Mouse (Mus musculus): Measurements from ENCODE around the gene Adamts4. TPM values are rescaled to one million over a fixed set of nuclear protein-coding genes. Genes with fewer than 3 reads are reported as not detected.
A peak's percentile ranks its signal among the peaks of the same experiment; 100 is the strongest.

Adamts4 gene
- polyA plus RNA-seq, 1 experiment from 2014 or later, result 8.5 TPM

DNA sequence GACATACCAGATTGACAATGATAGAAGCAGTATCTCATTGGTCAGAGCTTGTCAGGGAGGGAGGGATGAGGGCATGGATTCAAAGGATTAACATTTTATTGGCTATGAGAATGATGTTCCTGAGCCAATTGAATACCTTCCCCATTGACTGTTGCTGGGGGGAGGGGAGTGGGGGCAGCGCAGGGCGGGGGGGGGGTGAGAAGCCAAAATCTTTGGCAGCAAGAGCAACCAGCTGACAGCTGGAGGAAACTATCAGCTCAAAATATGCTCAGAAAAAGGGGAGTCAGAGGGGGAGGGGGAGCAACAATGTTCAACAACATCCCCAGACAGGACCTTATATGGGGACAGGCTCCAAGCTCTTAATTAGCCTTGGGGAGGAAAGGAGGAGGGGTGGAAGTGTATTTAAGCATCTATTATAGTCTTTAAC lies 13.0 kb downstream of the Adamts4 start:
- peaks cover 11% of the 10 kb centered on the region for H3K4me1 ChIP-seq
- whole genome bisulfite sequencing, result 6% methylated on average over 2 of the region's 2 CpGs
- H3K27ac ChIP-seq, result peak overlapping the region; percentile 64
- peak overlapping the region; percentile 51 for H3K4me2 ChIP-seq (replicated peaks)
- H3K36me3 ChIP-seq, result no peaks in the 10 kb centered on the region
- peak overlapping the region; percentile 22 for H3K4me3 ChIP-seq
- ATAC-seq (ENCODE audit: low FRiP score), result peak; percentile 90
- no peak overlapping the region for H3K9ac ChIP-seq
- no peaks in the 10 kb centered on the region for H3K9me3 ChIP-seq (replicated peaks)
- no peaks in the 10 kb centered on the region for H3K27me3 ChIP-seq

DNA sequence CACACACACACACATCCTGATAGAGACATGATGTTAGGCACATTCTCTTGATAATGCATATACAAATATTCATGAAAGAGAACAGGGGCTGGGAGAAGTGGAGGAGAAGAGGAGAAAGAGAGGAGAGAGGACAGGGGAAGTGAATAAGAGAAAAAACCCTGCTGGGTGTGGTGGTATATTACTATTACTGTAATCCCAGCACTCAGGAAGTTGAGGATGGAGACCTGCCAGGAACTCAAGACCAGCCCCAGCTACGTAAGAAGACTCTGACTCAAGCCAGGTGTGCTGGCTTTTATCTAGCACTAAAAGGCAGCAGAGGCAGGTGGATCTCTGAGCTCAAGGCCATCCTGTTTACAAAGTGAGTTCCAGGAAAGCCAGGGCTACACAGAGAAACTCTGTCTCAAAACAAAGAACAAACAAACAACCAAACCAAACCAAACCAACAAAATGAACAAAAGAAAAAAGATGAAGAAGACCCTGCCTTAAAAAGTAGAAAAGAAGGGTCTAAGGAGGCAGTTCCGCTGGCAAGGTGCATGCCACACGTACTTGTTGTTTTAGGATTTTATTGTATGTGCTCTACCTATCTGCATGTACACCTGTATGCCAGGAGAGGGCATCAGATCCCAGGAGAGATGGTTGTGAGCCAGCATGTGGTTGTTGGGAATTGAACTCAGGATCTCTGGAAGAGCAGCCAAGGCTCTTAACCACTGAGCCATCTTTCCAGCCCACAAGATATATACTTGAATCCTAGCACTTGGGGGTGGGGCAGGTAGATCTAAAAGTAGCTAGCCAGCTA lies 13.6 kb downstream of the Adamts4 start:
- Histone ChIP-seq H3K9me3 (replicated peaks) (no peaks in the 10 kb centered on the region), H3K4me1 (peaks cover 11% of the 10 kb centered on the region), H3K4me3 (no peak overlapping the region), H3K4me2 (replicated peaks) (peak overlapping the region; percentile 51; the same call in 1 of the 2 replicates), H3K9ac (no peak overlapping the region), H3K36me3 (no peaks in the 10 kb centered on the region), H3K27ac (peak overlapping the region; percentile 64), H3K27me3 (no peaks in the 10 kb centered on the region)
- ATAC-seq (ENCODE audit: low FRiP score), result 0 out of 2 replicates have a peak, but pooled peaks have one; percentile 3
- 82% methylated on average over 3 of the region's 3 CpGs for WGBS

DNA sequence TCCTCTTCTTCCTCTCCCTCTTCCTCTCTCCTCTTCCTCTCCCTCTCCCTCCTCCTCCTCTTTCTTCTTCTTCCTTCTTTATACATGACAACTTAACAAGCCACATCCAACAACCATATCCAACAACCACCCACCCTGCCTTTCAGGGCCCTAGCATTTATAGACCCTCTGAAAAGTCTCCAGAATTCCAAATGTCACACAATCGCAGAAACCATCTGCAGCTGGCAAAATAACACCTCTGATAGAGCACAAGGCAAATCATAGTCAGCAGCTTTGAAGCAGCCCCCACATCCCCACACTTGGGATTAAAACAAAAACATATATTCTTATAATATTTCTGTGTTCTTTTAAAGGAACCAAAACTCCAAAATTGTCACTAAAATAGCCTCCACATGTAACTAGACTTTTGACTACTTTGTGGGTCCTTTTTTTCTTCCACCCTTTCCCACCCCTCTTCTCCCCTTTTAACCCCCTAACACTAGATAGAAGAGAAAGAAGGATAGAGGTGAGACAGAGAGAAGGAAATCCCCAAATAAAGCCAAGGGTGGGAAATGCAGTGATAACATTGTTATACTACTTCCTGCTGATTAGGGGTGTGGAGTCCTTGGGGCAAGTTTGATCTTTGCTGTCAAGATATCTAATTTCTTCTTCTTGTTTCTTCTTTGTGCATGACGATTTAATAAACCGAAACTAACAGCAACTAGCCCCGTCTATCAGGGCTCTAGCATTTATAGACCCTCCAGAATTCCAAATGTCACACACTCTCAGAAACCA lies 15.9 kb downstream of the Adamts4 start:
- Histone ChIP-seq H3K9me3 (replicated peaks) (no peaks in the 10 kb centered on the region), H3K36me3 (no peaks in the 10 kb centered on the region), H3K27me3 (no peaks in the 10 kb centered on the region), H3K4me3 (no peak overlapping the region), H3K4me2 (replicated peaks) (no peak overlapping the region), H3K4me1 (peaks cover 19% of the 10 kb centered on the region), H3K27ac (no peak overlapping the region), H3K9ac (no peak overlapping the region)
- no peak for ATAC-seq (ENCODE audit: low FRiP score)
- WGBS, result 79% methylated on average over 4 of the region's 4 CpGs

DNA sequence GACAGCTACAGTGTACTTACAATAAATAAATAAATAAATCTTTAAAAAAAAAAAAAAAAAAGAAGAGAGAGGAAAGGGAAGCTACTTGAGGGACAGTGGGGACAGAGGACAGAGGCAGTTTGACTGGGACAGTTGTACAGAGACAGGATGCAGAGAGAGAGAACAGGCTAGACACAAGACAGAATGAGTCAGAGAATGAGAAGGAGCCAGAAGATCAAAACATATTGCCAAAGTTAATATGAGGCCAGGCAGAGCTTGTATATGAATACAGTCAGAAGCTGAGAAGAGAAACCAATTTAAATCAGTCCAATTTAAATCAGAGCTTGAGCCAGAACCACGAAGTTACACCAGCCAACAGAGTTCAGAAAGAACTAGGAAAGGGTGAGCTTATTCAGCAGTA lies 18.1 kb downstream of the Adamts4 start:
- Histone ChIP-seq H3K9me3 (replicated peaks) (no peaks in the 10 kb centered on the region), H3K4me1 (peaks cover 16% of the 10 kb centered on the region), H3K27ac (no peak overlapping the region), H3K36me3 (peaks cover 14% of the 10 kb centered on the region), H3K27me3 (no peaks in the 10 kb centered on the region), H3K4me2 (replicated peaks) (no peak overlapping the region), H3K9ac (no peak overlapping the region), H3K4me3 (no peak overlapping the region)
- 64% methylated on average over 1 of the region's 1 CpGs for WGBS
- no peak for ATAC-seq (ENCODE audit: low FRiP score)

GRCm38 (mm10) chr1:171269848-171270572 lies 19.8 kb downstream of the Adamts4 start, which contains the start of gene B4galt3:
Gene B4galt3, plus strand, starts transcription at chr1:171270328.
- H3K4me2 ChIP-seq (replicated peaks), result peak within 1 kb of the TSS; percentile 96
- peaks cover 31% of the 10 kb centered on the region for H3K36me3 ChIP-seq
- ATAC-seq (ENCODE audit: low FRiP score), result peak; percentile 95
- H3K27me3 ChIP-seq, result no peaks in the 10 kb centered on the region
- no peaks in the 10 kb centered on the region for H3K9me3 ChIP-seq (replicated peaks)
- peak within 1 kb of the TSS; percentile 87 for H3K9ac ChIP-seq
- H3K4me3 ChIP-seq, result peak within 1 kb of the TSS; percentile 74
- 3% methylated on average over 36 of the region's 36 CpGs for WGBS
- H3K4me1 ChIP-seq, result peaks cover 14% of the 10 kb centered on the region
- H3K27ac ChIP-seq, result peak within 1 kb of the TSS; percentile 60

DNA sequence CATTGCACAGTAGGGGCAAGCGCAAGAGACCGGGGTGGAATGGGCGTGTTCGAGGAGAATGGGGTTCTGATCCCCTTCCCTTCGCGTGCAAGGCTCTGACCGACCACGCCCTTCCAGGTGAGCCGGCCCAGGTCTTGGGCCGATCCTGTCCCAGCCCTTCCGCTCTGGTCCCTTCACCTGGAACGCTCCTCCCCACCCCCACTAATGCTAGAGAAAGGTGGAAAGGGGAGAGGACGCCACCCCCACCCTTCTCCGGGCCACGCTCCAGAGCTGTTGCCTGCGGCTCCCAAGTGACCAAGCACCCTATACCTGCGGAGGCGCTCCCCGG lies 20.3 kb downstream of the Adamts4 start:
- no peaks in the 10 kb centered on the region for H3K9me3 ChIP-seq (replicated peaks)
- ATAC-seq (ENCODE audit: low FRiP score), result peak; percentile 85
- peak overlapping the region; percentile 87 for H3K9ac ChIP-seq
- H3K4me1 ChIP-seq, result peaks cover 14% of the 10 kb centered on the region
- peaks cover 36% of the 10 kb centered on the region for H3K36me3 ChIP-seq
- peak overlapping the region; percentile 74 for H3K4me3 ChIP-seq
- no peaks in the 10 kb centered on the region for H3K27me3 ChIP-seq
- H3K4me2 ChIP-seq (replicated peaks), result peak overlapping the region; percentile 96
- 2% methylated on average over 19 of the region's 19 CpGs for WGBS
- H3K27ac ChIP-seq, result no peak overlapping the region; the same call in 1 of the 2 replicates

DNA sequence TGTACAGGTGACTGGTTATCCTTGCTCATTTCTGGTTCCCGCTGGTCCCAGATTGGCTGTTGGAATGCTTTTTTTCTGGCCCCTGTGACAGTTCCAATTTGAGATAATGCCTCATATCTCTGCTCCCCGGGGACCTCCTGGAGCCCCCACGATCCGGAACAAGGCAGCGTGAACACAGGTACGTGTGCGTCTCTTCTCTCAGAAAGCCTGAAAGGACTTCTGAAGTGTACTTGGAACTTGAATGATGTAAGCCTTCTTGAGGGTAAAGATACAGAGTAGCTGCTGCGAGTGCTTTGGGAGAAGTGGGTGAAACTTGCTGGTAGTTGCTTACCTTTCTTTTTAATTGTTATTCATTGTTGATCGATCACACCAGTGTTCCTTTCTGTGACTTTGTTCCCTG lies 21.0 kb downstream of the Adamts4 start:
- H3K4me2 ChIP-seq (replicated peaks), result peak overlapping the region; percentile 96
- ATAC-seq (ENCODE audit: low FRiP score), result no peak
- no peak overlapping the region for H3K27ac ChIP-seq
- peaks cover 14% of the 10 kb centered on the region for H3K4me1 ChIP-seq
- peak overlapping the region; percentile 87 for H3K9ac ChIP-seq
- 54% methylated on average over 9 of the region's 9 CpGs for WGBS
- H3K4me3 ChIP-seq, result peak overlapping the region; percentile 74
- no peaks in the 10 kb centered on the region for H3K27me3 ChIP-seq
- peaks cover 42% of the 10 kb centered on the region for H3K36me3 ChIP-seq
- H3K9me3 ChIP-seq (replicated peaks), result no peaks in the 10 kb centered on the region

- H3K4me1 ChIP-seq, result peaks cover 14% of the 10 kb centered on the region
- no peak overlapping the region for H3K4me3 ChIP-seq
- H3K36me3 ChIP-seq, result peaks cover 47% of the 10 kb centered on the region
- H3K9me3 ChIP-seq (replicated peaks), result no peaks in the 10 kb centered on the region
- H3K27me3 ChIP-seq, result no peaks in the 10 kb centered on the region
- H3K27ac ChIP-seq, result no peak overlapping the region
- no peak for ATAC-seq (ENCODE audit: low FRiP score)
- H3K4me2 ChIP-seq (replicated peaks), result peak overlapping the region; percentile 96; the same call in 1 of the 2 replicates
- WGBS, result 73% methylated on average over 10 of the region's 10 CpGs
- H3K9ac ChIP-seq, result peak overlapping the region; percentile 27; the same call in 1 of the 2 replicates
These were observed 21.4 kb downstream of the Adamts4 start for GRCm38 (mm10) chr1:171271622-171272021.

DNA sequence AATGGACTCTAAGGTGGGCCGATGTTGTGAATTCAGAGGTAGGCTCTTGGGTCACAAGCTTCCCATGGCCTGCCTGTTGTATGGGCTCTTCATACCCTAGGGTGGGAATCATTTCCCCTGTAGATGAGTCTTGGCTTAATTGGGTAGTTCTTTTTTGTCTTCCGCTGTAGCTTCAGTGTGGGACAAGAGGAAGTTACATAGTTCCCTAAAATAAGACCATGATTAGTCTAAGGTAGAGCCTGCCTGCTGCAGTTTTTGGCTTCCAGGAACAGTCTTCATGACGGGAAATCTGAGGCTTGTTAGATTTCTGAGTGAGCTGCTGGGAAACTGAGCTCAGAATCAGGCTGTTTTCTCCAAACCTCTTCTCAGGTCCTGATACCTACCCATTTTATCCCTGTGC lies 21.9 kb downstream of the Adamts4 start:
- peaks cover 51% of the 10 kb centered on the region for H3K36me3 ChIP-seq
- no peaks in the 10 kb centered on the region for H3K27me3 ChIP-seq
- peaks cover 14% of the 10 kb centered on the region for H3K4me1 ChIP-seq
- WGBS, result 86% methylated on average over 3 of the region's 3 CpGs
- H3K4me2 ChIP-seq (replicated peaks), result peak overlapping the region; percentile 96; the same call in 1 of the 2 replicates
- 0 out of 2 replicates have a peak overlapping the region, but pooled peaks have one; percentile 27 for H3K9ac ChIP-seq
- H3K27ac ChIP-seq, result no peak overlapping the region
- ATAC-seq (ENCODE audit: low FRiP score), result no peak
- H3K4me3 ChIP-seq, result no peak overlapping the region
- H3K9me3 ChIP-seq (replicated peaks), result no peaks in the 10 kb centered on the region

DNA sequence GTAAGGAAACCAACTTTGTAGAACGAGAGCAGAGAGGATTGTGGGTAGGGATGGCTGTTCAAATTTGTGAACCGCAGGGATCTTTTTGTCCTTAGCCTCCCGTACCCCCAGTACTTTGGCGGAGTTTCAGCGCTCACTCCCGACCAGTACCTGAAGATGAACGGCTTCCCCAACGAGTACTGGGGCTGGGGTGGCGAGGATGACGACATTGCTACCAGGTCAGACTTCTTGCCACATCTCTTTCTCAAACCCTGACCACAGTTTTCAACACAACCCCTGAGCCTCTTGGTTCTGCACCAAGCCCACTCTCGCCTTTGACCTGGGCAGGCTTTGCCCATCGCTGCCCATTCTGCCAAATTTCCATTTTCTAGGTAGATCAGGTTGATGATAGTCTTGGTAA lies 23.9 kb downstream of the Adamts4 start:
- no peak overlapping the region for H3K4me3 ChIP-seq
- H3K9me3 ChIP-seq (replicated peaks), result no peaks in the 10 kb centered on the region
- no peak overlapping the region for H3K27ac ChIP-seq
- H3K36me3 ChIP-seq, result peaks cover 68% of the 10 kb centered on the region
- no peak overlapping the region for H3K4me2 ChIP-seq (replicated peaks)
- H3K9ac ChIP-seq, result no peak overlapping the region
- H3K4me1 ChIP-seq, result peaks cover 14% of the 10 kb centered on the region
- 95% methylated on average over 12 of the region's 12 CpGs for WGBS
- no peak for ATAC-seq (ENCODE audit: low FRiP score)
- no peaks in the 10 kb centered on the region for H3K27me3 ChIP-seq

DNA sequence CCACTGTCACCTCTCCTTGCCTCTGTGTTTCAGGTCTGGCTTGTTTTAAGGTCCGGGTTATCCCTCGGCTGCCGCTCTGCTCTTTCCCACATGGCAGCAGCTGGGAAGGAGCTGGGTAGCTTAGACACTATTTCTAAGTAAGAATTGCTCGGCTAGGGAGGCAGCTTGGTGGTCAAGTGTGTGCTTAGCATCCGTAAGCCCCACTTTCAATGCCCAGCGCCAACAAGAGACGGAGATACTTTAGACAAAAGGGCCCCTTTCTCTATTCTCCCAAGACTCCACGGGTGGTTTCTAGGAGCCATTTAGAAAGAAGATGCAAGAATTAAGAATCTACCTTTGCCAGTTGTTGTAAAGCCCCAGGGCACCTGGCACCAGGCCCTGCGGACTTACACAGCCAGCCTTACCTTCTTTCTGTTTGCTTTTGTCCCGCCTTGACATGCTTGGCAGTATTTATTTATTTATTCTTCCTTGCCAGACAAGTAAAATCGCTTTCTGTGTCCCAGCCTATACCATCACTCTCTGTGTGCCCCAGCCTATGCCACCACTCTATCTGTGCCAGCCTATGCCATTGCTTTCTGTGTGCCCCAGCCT lies 25.0 kb downstream of the Adamts4 start:
- 89% methylated on average over 11 of the region's 11 CpGs for WGBS

More for the DNA sequence above, 25.0 kb downstream of the Adamts4 start:
- no peaks in the 10 kb centered on the region for H3K9me3 ChIP-seq (replicated peaks)
- H3K4me2 ChIP-seq (replicated peaks), result no peak overlapping the region
- no peak for ATAC-seq (ENCODE audit: low FRiP score)
- H3K36me3 ChIP-seq, result peaks cover 68% of the 10 kb centered on the region
- no peak overlapping the region for H3K9ac ChIP-seq
- H3K27ac ChIP-seq, result no peak overlapping the region
- no peak overlapping the region for H3K4me3 ChIP-seq
- no peaks in the 10 kb centered on the region for H3K27me3 ChIP-seq
- H3K4me1 ChIP-seq, result peaks cover 21% of the 10 kb centered on the region

Data from hindbrain, embryonic 12.5 days (tissue).